Mouse (Mus musculus) G1E (cell line): ENCODE measurements around the gene Rptor. TPM values are rescaled to one million over a fixed set of nuclear protein-coding genes. Genes with fewer than 3 reads are reported as not detected.

ENCODE experiments used
- ATAC-seq: 2 replicates; pipeline ENCODE4 v1.8.0; 2016; ENCODE audit warnings: mild to moderate bottlenecking; ENCODE audit not compliant: insufficient number of reproducible peaks, poor library complexity, low FRiP score, severe bottlenecking; ENCODE audit errors: extremely low read depth
- DNase-seq: peaks from one replicate; pipeline ENCODE4 v3.0.0; 2012; ENCODE audit warnings: low spot score
- H3K27me3 ChIP-seq: 2 replicates; pipeline ENCODE4 v1.6.1; 2012; ENCODE audit warnings: mild to moderate bottlenecking, low read length, inconsistent platforms; ENCODE audit not compliant: insufficient read depth
- H3K36me3 ChIP-seq: replicated peaks from 2 replicates; pipeline ENCODE3; 2012; ENCODE audit warnings: mild to moderate bottlenecking, inconsistent platforms
- H3K4me1 ChIP-seq: 2 replicates; pipeline ENCODE4 v1.6.1; 2012; ENCODE audit warnings: low read depth, low read length, inconsistent platforms, mixed read lengths; ENCODE audit not compliant: insufficient read depth
- H3K4me3 ChIP-seq: 2 replicates; pipeline ENCODE4 v1.5.1; 2012; ENCODE audit warnings: low read depth, mild to moderate bottlenecking, inconsistent platforms, low read length, moderate library complexity, mixed read lengths
- H3K9me3 ChIP-seq: replicated peaks from 2 replicates; pipeline ENCODE4 v1.6.1; 2012; ENCODE audit warnings: inconsistent platforms
- CTCF ChIP-seq: IDR thresholded peaks from 2 replicates; pipeline ENCODE4 v1.5.1; 2012; ENCODE audit warnings: low read depth, low read length, inconsistent platforms, mixed read lengths
- GATA1 ChIP-seq: IDR thresholded peaks from 2 replicates; pipeline ENCODE4 v1.6.1; 2012; ENCODE audit warnings: borderline replicate concordance, low read length, inconsistent platforms, mixed read lengths
- GATA2 ChIP-seq: IDR thresholded peaks from 2 replicates; pipeline ENCODE4 v1.6.1; 2012; ENCODE audit warnings: low read depth, low read length, inconsistent platforms, borderline replicate concordance
- POLR2AphosphoS5 ChIP-seq: IDR thresholded peaks from 2 replicates; pipeline ENCODE4 v1.6.1; 2012; ENCODE audit warnings: low read depth, low read length, inconsistent platforms; ENCODE audit not compliant: insufficient replicate concordance
- TAL1 ChIP-seq: conservative IDR thresholded peaks from 2 replicates; pipeline ENCODE4 v1.6.1; 2012; ENCODE audit warnings: low read depth, low read length, inconsistent platforms, mixed read lengths
- polyA plus RNA-seq: library from polyadenylated mRNA; stranded (reverse); fragments of >175 nt; gene quantifications from 2 replicates; pipeline ENCODE4 v1.2.3, GENCODE M21; 2012
- total RNA-seq, 2 experiments: library from RNA; stranded (forward) in 1 of 2; stranded (reverse) in 1 of 2; fragments of 200-1000 nt in 1 of 2; fragments of >200 nt in 1 of 2; fragmentation: Nextera tagmentation in 1 of 2; gene quantifications; 2 replicates each; pipeline ENCODE4 v1.2.3; 2014 to 2017

Rptor gene
- total and polyA plus RNA-seq, 3 experiments = 17.9 to 51.9 (median 46.5) TPM

DNA sequence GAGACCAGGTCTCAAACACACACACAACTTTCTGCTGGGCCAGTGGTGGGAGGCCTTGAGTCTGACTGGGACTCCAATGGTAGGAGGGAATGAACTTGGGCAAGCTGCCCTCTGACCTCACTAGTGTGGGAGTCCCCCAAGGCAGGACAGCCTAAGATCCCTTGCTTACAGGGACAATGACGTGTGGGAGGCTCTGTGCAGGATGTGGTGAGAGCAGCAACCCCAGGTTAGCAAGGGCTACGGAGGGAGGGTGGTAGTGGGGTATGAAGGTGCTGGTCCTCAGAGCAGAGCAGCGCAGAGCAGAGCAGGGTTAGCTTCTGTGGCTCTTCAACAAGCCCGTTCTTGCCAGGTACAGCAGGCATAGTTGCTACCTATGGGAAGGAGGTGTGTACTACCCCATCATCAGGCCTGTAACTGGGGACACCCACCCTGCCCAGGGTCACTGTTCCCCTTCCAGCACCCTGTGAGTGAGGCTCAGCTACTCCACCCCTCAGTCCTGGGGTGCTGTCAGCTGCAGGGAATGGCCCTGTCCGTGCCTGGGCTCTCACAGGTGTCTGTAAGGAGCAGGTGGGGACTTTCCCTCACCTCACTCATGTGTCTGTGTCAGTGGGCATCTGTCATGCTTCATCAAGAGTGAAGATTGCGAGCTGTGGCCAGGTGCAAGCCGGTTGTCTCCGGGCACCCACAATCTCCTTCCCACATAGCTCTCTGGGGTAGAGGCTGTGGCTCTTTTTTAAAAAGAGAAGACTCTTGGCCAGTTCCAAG, 331.3 kb downstream of the Rptor start:
- peaks cover 76% of the 10 kb centered on the region for H3K27me3 ChIP-seq
- H3K4me3 ChIP-seq = no peak overlapping the region
- no peaks in the 10 kb centered on the region for H3K36me3 ChIP-seq
- H3K9me3 ChIP-seq = 0 out of 2 replicates have a peak, but pooled peaks cover 2% of the 10 kb centered on the region
- H3K4me1 ChIP-seq = peaks cover 9% of the 10 kb centered on the region
- TF ChIP-seq TAL1 = no peak
- no peak for TF ChIP-seq CTCF
- no peak for TF ChIP-seq POLR2AphosphoS5
- no peak for TF ChIP-seq GATA1
- TF ChIP-seq GATA2 = no peak
- DNase-seq (no peak), ATAC-seq (no peak)

DNA sequence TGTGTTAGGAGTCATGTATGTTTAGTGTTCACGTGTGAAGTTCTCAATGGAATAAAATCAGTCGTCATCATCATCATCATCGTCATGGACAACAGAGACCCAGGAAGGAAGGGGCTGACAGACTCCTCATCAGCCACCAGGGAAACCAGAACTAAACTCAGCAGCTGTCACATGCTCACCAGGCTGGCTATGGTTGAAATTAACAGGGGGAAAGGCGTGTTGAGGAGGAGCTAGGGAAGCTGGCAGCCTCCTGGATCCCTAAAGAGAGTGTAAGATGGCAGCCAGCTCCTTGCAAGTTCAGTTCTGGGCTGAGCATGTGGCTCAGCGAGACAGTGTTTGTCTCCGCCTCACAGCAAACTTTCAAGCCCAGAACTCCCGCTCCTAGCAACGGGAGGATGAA, 332.1 kb downstream of the Rptor start:
- no peak overlapping the region for H3K4me3 ChIP-seq
- TF ChIP-seq GATA1 (no peak), CTCF (no peak), TAL1 (no peak), POLR2AphosphoS5 (no peak), GATA2 (no peak)
- H3K27me3 ChIP-seq = peaks cover 77% of the 10 kb centered on the region
- DNase-seq (no peak), ATAC-seq (no peak)
- H3K4me1 ChIP-seq = peaks cover 9% of the 10 kb centered on the region
- no peaks in the 10 kb centered on the region for H3K36me3 ChIP-seq
- H3K9me3 ChIP-seq = 0 out of 2 replicates have a peak, but pooled peaks cover 2% of the 10 kb centered on the region

DNA sequence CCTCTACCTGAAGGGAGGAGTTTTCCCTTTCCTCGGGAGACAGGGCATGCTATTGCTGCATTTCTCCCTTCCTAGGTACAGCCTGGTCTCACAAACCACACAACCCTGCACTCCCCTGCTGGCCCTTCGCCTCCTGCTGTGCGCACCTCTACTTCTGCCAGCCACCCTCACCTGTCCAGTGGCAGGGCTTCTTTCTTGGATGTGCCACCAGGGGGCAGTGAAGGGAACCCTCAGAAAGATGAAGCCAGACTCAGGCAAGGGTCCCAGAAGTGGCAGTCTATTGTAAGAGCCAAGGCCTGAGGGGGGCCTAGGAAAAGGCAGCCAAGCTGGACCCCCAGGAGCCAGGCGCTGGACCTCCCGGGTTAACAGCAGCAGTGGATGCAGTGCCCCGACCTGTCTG, 332.8 kb downstream of the Rptor start:
- Histone ChIP-seq H3K4me1 (peaks cover 12% of the 10 kb centered on the region), H3K9me3 (0 out of 2 replicates have a peak, but pooled peaks cover 2% of the 10 kb centered on the region), H3K4me3 (no peak overlapping the region), H3K36me3 (no peaks in the 10 kb centered on the region), H3K27me3 (peaks cover 76% of the 10 kb centered on the region)
- DNase-seq = peak; percentile 58
- no peak for ATAC-seq
- TF ChIP-seq GATA1 (no peak), POLR2AphosphoS5 (no peak), GATA2 (no peak), CTCF (peak; percentile 63; the same call in 1 of the 2 replicates), TAL1 (no peak)

DNA sequence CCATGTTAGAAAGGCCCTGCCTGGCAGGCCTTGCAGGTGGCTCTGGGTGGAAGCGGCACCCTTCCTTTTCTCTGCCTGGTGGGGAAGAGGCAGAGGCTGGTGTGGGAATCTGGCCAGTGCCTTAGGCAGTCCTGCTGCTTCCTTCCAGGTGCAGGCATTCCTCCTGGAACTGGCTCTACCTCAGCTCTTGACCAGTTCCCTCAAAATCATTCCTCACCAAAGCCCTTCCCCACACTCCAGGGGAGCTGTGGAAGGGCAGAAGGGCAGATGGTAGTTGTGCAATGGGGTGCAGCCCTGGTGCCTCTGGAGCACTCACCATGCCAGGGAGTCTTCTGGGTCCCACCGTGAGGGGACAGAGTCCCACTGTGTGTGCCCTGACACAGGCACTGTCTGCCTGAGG, 333.8 kb downstream of the Rptor start:
- no peak for ATAC-seq
- TF ChIP-seq CTCF (no peak), GATA1 (no peak), GATA2 (no peak), POLR2AphosphoS5 (no peak), TAL1 (no peak)

DNA sequence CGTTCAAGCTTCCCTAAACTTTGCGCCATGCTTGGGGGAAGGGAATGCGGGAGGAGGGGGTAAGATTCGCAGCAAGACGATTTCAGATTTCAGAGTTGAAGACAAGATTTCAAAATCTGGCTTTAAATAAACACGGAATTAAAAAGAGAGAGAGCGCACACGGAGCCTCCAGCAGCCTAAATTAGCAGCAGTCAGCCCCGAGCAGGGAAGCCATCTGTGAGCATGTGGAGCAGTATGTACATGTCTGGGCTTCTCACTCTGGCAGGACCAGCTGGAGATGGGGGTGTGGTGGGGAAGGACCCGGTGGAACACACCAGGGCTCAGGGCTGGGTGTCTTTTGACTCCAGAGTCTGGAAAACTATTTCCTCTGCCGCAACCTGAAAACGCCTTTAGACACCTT, 334.5 kb downstream of the Rptor start:
- peaks cover 86% of the 10 kb centered on the region for H3K27me3 ChIP-seq
- no peaks in the 10 kb centered on the region for H3K9me3 ChIP-seq
- H3K4me3 ChIP-seq = no peak overlapping the region
- TF ChIP-seq GATA1 (no peak), POLR2AphosphoS5 (no peak)
- peaks cover 25% of the 10 kb centered on the region for H3K4me1 ChIP-seq
- DNase-seq (no peak), ATAC-seq (no peak)
- no peaks in the 10 kb centered on the region for H3K36me3 ChIP-seq

More for the DNA sequence above, 333.8 kb downstream of the Rptor start:
- no peaks in the 10 kb centered on the region for H3K36me3 ChIP-seq
- no peak overlapping the region for H3K4me3 ChIP-seq
- no peak for DNase-seq
- no peaks in the 10 kb centered on the region for H3K9me3 ChIP-seq
- H3K4me1 ChIP-seq = peaks cover 17% of the 10 kb centered on the region
- peaks cover 84% of the 10 kb centered on the region for H3K27me3 ChIP-seq

DNA sequence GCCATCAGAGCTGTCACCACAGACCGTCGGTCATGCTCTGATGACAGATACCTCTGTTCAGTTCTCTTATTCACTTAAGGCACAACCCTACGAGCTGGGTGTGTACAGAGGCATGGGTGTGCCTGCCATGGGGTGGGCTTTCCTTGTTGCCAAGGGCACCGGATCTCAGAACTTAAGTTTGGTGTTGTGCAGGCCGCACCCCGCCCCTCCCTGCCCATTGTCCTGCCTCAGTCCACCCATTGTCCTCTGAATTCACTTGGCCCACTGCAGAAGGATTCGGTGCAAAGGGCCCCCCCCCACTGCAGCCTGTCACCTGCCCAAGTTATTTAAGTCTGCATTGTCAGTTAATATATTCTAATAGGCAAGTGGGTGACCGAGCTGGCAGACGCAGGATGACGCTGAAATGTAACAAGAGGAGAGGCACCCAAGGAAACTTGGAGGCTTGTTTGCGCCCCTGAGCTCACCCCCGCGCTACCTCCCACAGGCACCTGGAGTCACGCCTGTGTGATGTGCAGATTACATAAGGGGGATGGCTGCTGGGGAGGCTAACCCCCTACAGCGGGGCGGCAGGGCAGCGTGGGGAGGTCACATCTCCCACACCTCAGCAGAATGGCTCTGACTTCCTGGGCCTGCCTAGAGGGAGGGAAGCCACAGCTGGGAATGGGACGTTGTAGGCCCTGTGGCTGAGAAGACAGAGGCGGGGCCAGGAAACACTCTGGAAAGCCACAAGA, 335.2 kb downstream of the Rptor start:
- Histone ChIP-seq H3K36me3 (no peaks in the 10 kb centered on the region), H3K4me1 (peaks cover 28% of the 10 kb centered on the region), H3K27me3 (peaks cover 82% of the 10 kb centered on the region)

More for the DNA sequence above, 335.2 kb downstream of the Rptor start:
- DNase-seq (no peak), ATAC-seq (no peak)
- no peak overlapping the region for H3K4me3 ChIP-seq
- TF ChIP-seq TAL1 (no peak), CTCF (no peak), GATA2 (no peak)
- H3K9me3 ChIP-seq = no peaks in the 10 kb centered on the region
